Mouse (Mus musculus) fat pad, adult 2 months (tissue): Measurements from ENCODE around the gene Ndrg3.
"Not testable (repeated sequence)": the region's sequence is repeated elsewhere in the genome, so short reads cannot be mapped to it uniquely, and the experiment has no call there.

Source experiments
- DNase-seq: peaks from one replicate; pipeline ENCODE4 v3.0.0-alpha.2; 2011; ENCODE audit warnings: low read depth, low spot score; ENCODE audit errors: extremely low read depth

Ndrg3 gene

GRCm38 (mm10) chr2:156902411-156902810 lies 89.4 kb downstream of the Ndrg3 start:
- DNase-seq = not testable (repeated sequence)

- no peak for DNase-seq
Measured at GRCm38 (mm10) chr2:156901883-156902282, 90.0 kb downstream of the Ndrg3 start.

- no peak for DNase-seq
Measured at GRCm38 (mm10) chr2:156901344-156901743, 90.5 kb downstream of the Ndrg3 start.

- no peak for DNase-seq
Measured at GRCm38 (mm10) chr2:156899184-156899583, 92.7 kb downstream of the Ndrg3 start.

GRCm38 (mm10) chr2:156898374-156898773 lies 93.5 kb downstream of the Ndrg3 start:
- DNase-seq = no peak

GRCm38 (mm10) chr2:156897034-156897433 lies 94.8 kb downstream of the Ndrg3 start:
- DNase-seq = no peak

GRCm38 (mm10) chr2:156896384-156896914 lies 95.4 kb downstream of the Ndrg3 start:
- DNase-seq = no peak

GRCm38 (mm10) chr2:156894496-156895265 lies 97.2 kb downstream of the Ndrg3 start:
- no peak for DNase-seq

- no peak for DNase-seq
Measured at GRCm38 (mm10) chr2:156892821-156893220, 99.0 kb downstream of the Ndrg3 start.

- DNase-seq = no peak
Measured at GRCm38 (mm10) chr2:156892240-156892639, 99.6 kb downstream of the Ndrg3 start.

GRCm38 (mm10) chr2:156888490-156888889 lies 103.4 kb downstream of the Ndrg3 start:
- DNase-seq = no peak

GRCm38 (mm10) chr2:156887017-156887416 lies 104.8 kb downstream of the Ndrg3 start, which contains the start of gene Sla2:
Sla2 (minus strand) TSS chr2:156887192.
- no peak for DNase-seq

GRCm38 (mm10) chr2:156886084-156886631 lies 105.7 kb downstream of the Ndrg3 start:
- no peak for DNase-seq

GRCm38 (mm10) chr2:156885666-156886065 lies 106.2 kb downstream of the Ndrg3 start:
- not testable (repeated sequence) for DNase-seq

- DNase-seq = no peak
Measured at GRCm38 (mm10) chr2:156884396-156885211, 107.3 kb downstream of the Ndrg3 start.

GRCm38 (mm10) chr2:156882431-156883001 lies 109.3 kb downstream of the Ndrg3 start:
- DNase-seq = no peak

GRCm38 (mm10) chr2:156879541-156879940 lies 112.3 kb downstream of the Ndrg3 start:
- DNase-seq = no peak

GRCm38 (mm10) chr2:156877726-156878125 lies 114.1 kb downstream of the Ndrg3 start:
- no peak for DNase-seq
